Mouse (Mus musculus) hindbrain, embryonic 12.5 days (tissue): ENCODE measurements around the gene Cdr2l. TPM values are rescaled to one million over a fixed set of nuclear protein-coding genes. Genes with fewer than 3 reads are reported as not detected.

ENCODE experiments used
- ATAC-seq: fragments of 200-750 bp; cut with Nextera tagmentation; 2 replicates; pipeline ENCODE4 v1.8.0; 2017; ENCODE audit warnings: moderate TSS enrichment; ENCODE audit not compliant: low FRiP score
- H3K27ac ChIP-seq: fragments of 300-500 bp; sonication (generic); 2 replicates; pipeline ENCODE4 v1.5.1; 2016; ENCODE audit warnings: mild to moderate bottlenecking
- H3K27me3 ChIP-seq: fragments of 300-500 bp; sonication (generic); 2 replicates; pipeline ENCODE4 v1.6.1; 2016; ENCODE audit warnings: mild to moderate bottlenecking
- H3K36me3 ChIP-seq: fragments of 300-500 bp; sonication (generic); 2 replicates; pipeline ENCODE4 v1.6.1; 2016; ENCODE audit warnings: mild to moderate bottlenecking
- H3K4me1 ChIP-seq: fragments of 300-500 bp; sonication (generic); 2 replicates; pipeline ENCODE4 v1.6.1; 2016
- H3K4me2 ChIP-seq: fragments of 300-500 bp; sonication (generic); replicated peaks from 2 replicates; pipeline ENCODE4 v1.6.1; 2016; ENCODE audit warnings: mild to moderate bottlenecking
- H3K4me3 ChIP-seq: fragments of 300-500 bp; sonication (generic); 2 replicates; pipeline ENCODE4 v1.5.1; 2016; ENCODE audit warnings: mild to moderate bottlenecking
- H3K9ac ChIP-seq: fragments of 300-500 bp; sonication (generic); 2 replicates; pipeline ENCODE4 v1.6.1; 2016; ENCODE audit warnings: mild to moderate bottlenecking, moderate library complexity
- H3K9me3 ChIP-seq: fragments of 300-500 bp; sonication (generic); replicated peaks from 2 replicates; pipeline ENCODE4 v1.6.1; 2016; ENCODE audit warnings: mild to moderate bottlenecking
- WGBS: fragments of 180-500 bp; shearing (Covaris S2); methylation state at CpG from one replicate; pipeline ENCODE4 v1.1.7; 2016; 5-methylcytosine and 5-hydroxymethylcytosine counted together
- polyA plus RNA-seq: library from polyadenylated mRNA; unstranded; fragments of >200 nt; fragmentation: Nextera tagmentation; extraction: Ambion mirVana; gene quantifications from 2 replicates; pipeline ENCODE4 v1.2.1, GENCODE M21; 2016

Gene Cdr2l
- polyA plus RNA-seq, result 27.6 and 28.8 TPM in 2 replicates

- Histone ChIP-seq H3K4me1 (peaks cover 41% of the 10 kb centered on the region), H3K9me3 (no peaks in the 10 kb centered on the region), H3K36me3 (no peaks in the 10 kb centered on the region), H3K27ac (peak within 1 kb of the TSS; percentile 95), H3K4me2 (peak within 1 kb of the TSS; percentile 60), H3K4me3 (peak within 1 kb of the TSS; percentile 91), H3K9ac (peak within 1 kb of the TSS; percentile 98), H3K27me3 (peaks cover 4% of the 10 kb centered on the region; the same call in 1 of the 2 replicates)
- WGBS, result under 1% methylated on average over 73 of the region's 76 CpGs
- peak; percentile 90 for ATAC-seq
Observed at GRCm38 (mm10) chr11:115381743-115382539, at the start of gene Cdr2l. TSS of gene Cdr2l (plus strand) at chr11:115381916.

- H3K4me3 ChIP-seq, result peak within 1 kb of the TSS; percentile 15
- peaks cover 66% of the 10 kb centered on the region for H3K27me3 ChIP-seq
- peaks cover 6% of the 10 kb centered on the region; the same call in 1 of the 2 replicates for H3K4me1 ChIP-seq
- H3K9me3 ChIP-seq, result no peaks in the 10 kb centered on the region
- WGBS, result 3% methylated on average over 29 of the region's 29 CpGs
- H3K27ac ChIP-seq, result no peak within 1 kb of the TSS
- H3K9ac ChIP-seq, result peak within 1 kb of the TSS; percentile 15; the same call in 1 of the 2 replicates
- no peak for ATAC-seq
- no peaks in the 10 kb centered on the region for H3K36me3 ChIP-seq
- H3K4me2 ChIP-seq, result peak within 1 kb of the TSS; percentile 49
Observed at GRCm38 (mm10) chr11:115334531-115334930, 47.2 kb upstream of the Cdr2l start, which contains the start of gene Otop3. TSS of gene Otop3 (plus strand) at chr11:115334731.

- H3K27me3 ChIP-seq, result peaks cover 64% of the 10 kb centered on the region
- ATAC-seq, result no peak
- WGBS, result 63% methylated on average over 12 of the region's 12 CpGs
Observed at GRCm38 (mm10) chr11:115335223-115335622, 46.5 kb upstream of the Cdr2l start.

GRCm38 (mm10) chr11:115336115-115336514 lies 45.6 kb upstream of the Cdr2l start:
- no peak overlapping the region for H3K9ac ChIP-seq
- H3K4me1 ChIP-seq, result peaks cover 6% of the 10 kb centered on the region; the same call in 1 of the 2 replicates
- ATAC-seq, result no peak
- WGBS, result 26% methylated on average over 6 of the region's 6 CpGs
- H3K27ac ChIP-seq, result no peak overlapping the region
- H3K27me3 ChIP-seq, result peaks cover 70% of the 10 kb centered on the region
- no peaks in the 10 kb centered on the region for H3K36me3 ChIP-seq
- no peak overlapping the region for H3K4me2 ChIP-seq
- H3K4me3 ChIP-seq, result no peak overlapping the region
- H3K9me3 ChIP-seq, result no peaks in the 10 kb centered on the region

More at GRCm38 (mm10) chr11:115335223-115335622, 46.5 kb upstream of the Cdr2l start:
- peak overlapping the region; percentile 49; the same call in 1 of the 2 replicates for H3K4me2 ChIP-seq
- no peak overlapping the region for H3K9ac ChIP-seq
- no peak overlapping the region for H3K4me3 ChIP-seq
- H3K36me3 ChIP-seq, result no peaks in the 10 kb centered on the region
- H3K27ac ChIP-seq, result no peak overlapping the region
- H3K4me1 ChIP-seq, result peaks cover 6% of the 10 kb centered on the region; the same call in 1 of the 2 replicates
- no peaks in the 10 kb centered on the region for H3K9me3 ChIP-seq

- peaks cover 66% of the 10 kb centered on the region for H3K27me3 ChIP-seq
- 84% methylated on average over 3 of the region's 3 CpGs for WGBS
- H3K4me2 ChIP-seq, result no peak overlapping the region
- no peak overlapping the region for H3K9ac ChIP-seq
- peaks cover 6% of the 10 kb centered on the region; the same call in 1 of the 2 replicates for H3K4me1 ChIP-seq
- H3K4me3 ChIP-seq, result no peak overlapping the region
- no peak overlapping the region for H3K27ac ChIP-seq
- no peak for ATAC-seq
- H3K36me3 ChIP-seq, result no peaks in the 10 kb centered on the region
- H3K9me3 ChIP-seq, result no peaks in the 10 kb centered on the region
Observed at GRCm38 (mm10) chr11:115337350-115337749, 44.4 kb upstream of the Cdr2l start.

GRCm38 (mm10) chr11:115337826-115338225 lies 43.9 kb upstream of the Cdr2l start:
- WGBS, result 80% methylated on average over 1 of the region's 1 CpGs
- H3K4me2 ChIP-seq, result no peak overlapping the region
- no peak for ATAC-seq
- H3K36me3 ChIP-seq, result no peaks in the 10 kb centered on the region
- H3K4me3 ChIP-seq, result no peak overlapping the region
- H3K9ac ChIP-seq, result no peak overlapping the region
- peaks cover 6% of the 10 kb centered on the region; the same call in 1 of the 2 replicates for H3K4me1 ChIP-seq
- H3K27ac ChIP-seq, result no peak overlapping the region
- no peaks in the 10 kb centered on the region for H3K9me3 ChIP-seq
- peaks cover 62% of the 10 kb centered on the region for H3K27me3 ChIP-seq

GRCm38 (mm10) chr11:115341246-115341645 lies 40.5 kb upstream of the Cdr2l start:
- no peak overlapping the region for H3K4me3 ChIP-seq
- H3K9me3 ChIP-seq, result no peaks in the 10 kb centered on the region
- H3K27ac ChIP-seq, result no peak overlapping the region
- peaks cover 10% of the 10 kb centered on the region; the same call in 1 of the 2 replicates for H3K4me1 ChIP-seq
- no peak overlapping the region for H3K9ac ChIP-seq
- WGBS, result 74% methylated on average over 2 of the region's 2 CpGs
- no peak overlapping the region for H3K4me2 ChIP-seq
- no peak for ATAC-seq
- no peaks in the 10 kb centered on the region for H3K36me3 ChIP-seq
- peaks cover 54% of the 10 kb centered on the region for H3K27me3 ChIP-seq

GRCm38 (mm10) chr11:115341866-115342265 lies 39.9 kb upstream of the Cdr2l start:
- Histone ChIP-seq H3K9me3 (no peaks in the 10 kb centered on the region), H3K4me3 (no peak overlapping the region), H3K27me3 (peaks cover 55% of the 10 kb centered on the region), H3K9ac (no peak overlapping the region), H3K36me3 (no peaks in the 10 kb centered on the region), H3K27ac (no peak overlapping the region), H3K4me1 (peaks cover 10% of the 10 kb centered on the region; the same call in 1 of the 2 replicates), H3K4me2 (no peak overlapping the region)
- WGBS, result 73% methylated on average over 6 of the region's 6 CpGs
- no peak for ATAC-seq

GRCm38 (mm10) chr11:115344967-115345366 lies 36.7 kb upstream of the Cdr2l start:
- no peak for ATAC-seq
- Histone ChIP-seq H3K36me3 (peaks cover 12% of the 10 kb centered on the region; the same call in 1 of the 2 replicates), H3K4me1 (peaks cover 10% of the 10 kb centered on the region; the same call in 1 of the 2 replicates), H3K9me3 (no peaks in the 10 kb centered on the region), H3K27me3 (peaks cover 44% of the 10 kb centered on the region), H3K27ac (no peak overlapping the region), H3K4me3 (no peak overlapping the region), H3K9ac (no peak overlapping the region), H3K4me2 (no peak overlapping the region)
- 16% methylated on average over 12 of the region's 12 CpGs for WGBS

- no peak for ATAC-seq
- Histone ChIP-seq H3K36me3 (peaks cover 17% of the 10 kb centered on the region; the same call in 1 of the 2 replicates), H3K4me2 (no peak overlapping the region), H3K27me3 (peaks cover 38% of the 10 kb centered on the region), H3K9me3 (no peaks in the 10 kb centered on the region), H3K27ac (no peak overlapping the region), H3K4me1 (peaks cover 10% of the 10 kb centered on the region; the same call in 1 of the 2 replicates), H3K9ac (no peak overlapping the region; the same call in 1 of the 2 replicates), H3K4me3 (no peak overlapping the region)
- 36% methylated on average over 7 of the region's 7 CpGs for WGBS
Observed at GRCm38 (mm10) chr11:115345515-115345914, 36.2 kb upstream of the Cdr2l start.

GRCm38 (mm10) chr11:115348681-115349248 lies 33.0 kb upstream of the Cdr2l start:
- Histone ChIP-seq H3K4me2 (no peak overlapping the region), H3K36me3 (peaks cover 31% of the 10 kb centered on the region), H3K27ac (no peak overlapping the region), H3K4me3 (no peak overlapping the region), H3K27me3 (peaks cover 35% of the 10 kb centered on the region), H3K9me3 (no peaks in the 10 kb centered on the region), H3K9ac (no peak overlapping the region), H3K4me1 (peaks cover 10% of the 10 kb centered on the region; the same call in 1 of the 2 replicates)
- WGBS, result 64% methylated on average over 17 of the region's 17 CpGs
- no peak for ATAC-seq

GRCm38 (mm10) chr11:115349976-115350375 lies 31.7 kb upstream of the Cdr2l start:
- Histone ChIP-seq H3K27me3 (peaks cover 28% of the 10 kb centered on the region), H3K4me3 (no peak overlapping the region), H3K9ac (no peak overlapping the region), H3K36me3 (peaks cover 31% of the 10 kb centered on the region), H3K9me3 (no peaks in the 10 kb centered on the region), H3K27ac (no peak overlapping the region), H3K4me2 (no peak overlapping the region), H3K4me1 (peaks cover 7% of the 10 kb centered on the region; the same call in 1 of the 2 replicates)
- ATAC-seq, result no peak
- 66% methylated on average over 4 of the region's 4 CpGs for WGBS
